Mouse (Mus musculus) mouse embryonic stem cell (cell line): Measurements from ENCODE around the gene Col20a1.

Experiments
- in situ Hi-C, 2 experiments: fragments of 300-500 bp; cut with MboI; formaldehyde crosslinking; loops; 1 replicate in 1 of 2; 3 replicates in 1 of 2; pipeline ENCODE4 v1.14.3; 2019 to 2020; ENCODE audit warnings: low sequenced_read_pairs in 2 of 2, low pct_unique_long_range_greater_than_20kb in 1 of 2, mixed read lengths in 1 of 2; ENCODE audit not compliant: unreplicated experiment in 1 of 2

Col20a1 gene

DNA sequence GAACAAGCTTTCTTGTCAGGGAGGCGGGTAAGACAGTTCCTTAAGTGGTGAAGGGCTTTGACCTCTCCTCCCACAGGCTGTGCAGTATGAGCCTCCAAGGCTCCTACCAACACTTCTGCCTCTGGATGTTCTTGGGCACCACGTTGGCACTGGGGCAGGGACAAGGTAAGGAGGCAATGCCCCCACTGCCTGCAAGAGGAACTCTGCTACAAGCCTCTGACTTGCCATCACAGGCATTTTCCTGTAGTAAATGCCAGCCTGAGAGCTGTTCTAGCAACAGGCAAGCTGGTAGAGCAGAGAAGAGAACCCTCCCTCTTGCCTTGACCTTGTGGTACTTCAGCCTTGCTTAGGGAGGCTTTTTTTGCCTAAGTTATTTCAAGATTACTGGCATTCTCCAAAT, at the start of gene Col20a1:
Gene Col20a1 (plus strand): TSS at position 87 of the 400 bp plus-strand sequence.
- in situ Hi-C loops = no loop called here

DNA sequence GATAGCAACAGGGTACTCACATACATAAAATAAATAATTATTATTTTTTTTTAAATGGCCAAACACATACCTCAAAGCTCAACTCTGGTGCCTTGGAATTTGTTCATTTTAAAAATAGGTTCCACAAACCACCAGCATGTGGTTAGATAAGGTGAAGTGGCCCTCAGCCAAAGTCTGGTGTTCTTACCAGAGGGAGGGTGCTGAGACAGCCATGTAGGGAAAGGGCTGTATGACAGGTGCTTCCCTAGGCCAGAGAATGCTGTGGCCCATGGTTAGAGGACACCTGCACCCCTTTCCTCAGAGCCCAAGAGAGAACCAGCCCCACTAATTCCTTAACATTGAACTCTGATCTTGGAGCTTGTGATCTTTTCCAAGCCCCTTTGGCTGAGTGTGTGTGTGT, 46.1 kb upstream of the Col20a1 start:
- in situ Hi-C loops = no loop called here

DNA sequence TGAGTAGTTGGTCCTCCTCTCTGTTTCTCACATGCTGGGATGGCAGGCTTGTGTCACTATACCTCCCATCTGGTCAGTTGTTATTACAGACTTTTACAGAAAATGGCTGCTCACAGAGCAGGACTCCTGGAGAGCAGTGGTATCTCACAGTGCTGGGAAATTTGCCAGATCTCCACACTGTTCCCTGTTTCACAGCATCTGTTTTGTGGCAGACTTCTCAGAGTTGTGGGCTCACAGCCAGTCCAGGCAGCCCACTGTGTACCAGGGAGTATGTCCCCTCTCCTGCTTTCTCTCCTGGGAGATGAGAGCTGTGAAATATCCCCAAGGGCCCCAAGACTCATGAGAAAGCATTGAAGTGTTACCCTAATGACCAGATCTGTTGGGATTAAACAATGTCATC, 44.5 kb upstream of the Col20a1 start:
- in situ Hi-C loops = no loop called here

DNA sequence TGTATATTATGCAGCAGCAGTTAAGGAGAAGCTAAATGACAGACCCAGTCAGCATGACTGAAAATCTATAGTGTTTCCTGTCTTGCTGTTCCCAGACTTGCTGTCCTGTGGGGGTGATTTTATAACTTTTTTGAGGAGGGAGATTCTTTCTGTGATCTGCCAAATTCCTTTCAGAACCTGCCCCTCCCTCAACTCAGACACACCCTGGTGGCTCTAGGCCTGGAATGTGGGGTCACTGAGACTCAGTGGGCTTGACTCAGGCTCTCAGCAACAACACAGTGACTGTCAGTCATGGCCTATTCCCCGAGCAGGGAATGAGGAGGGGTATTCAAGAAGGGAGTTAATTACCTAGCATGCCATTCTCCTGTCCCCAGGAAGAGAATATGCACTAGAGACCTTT, 36.4 kb upstream of the Col20a1 start:
- in situ Hi-C loops = no loop called here

DNA sequence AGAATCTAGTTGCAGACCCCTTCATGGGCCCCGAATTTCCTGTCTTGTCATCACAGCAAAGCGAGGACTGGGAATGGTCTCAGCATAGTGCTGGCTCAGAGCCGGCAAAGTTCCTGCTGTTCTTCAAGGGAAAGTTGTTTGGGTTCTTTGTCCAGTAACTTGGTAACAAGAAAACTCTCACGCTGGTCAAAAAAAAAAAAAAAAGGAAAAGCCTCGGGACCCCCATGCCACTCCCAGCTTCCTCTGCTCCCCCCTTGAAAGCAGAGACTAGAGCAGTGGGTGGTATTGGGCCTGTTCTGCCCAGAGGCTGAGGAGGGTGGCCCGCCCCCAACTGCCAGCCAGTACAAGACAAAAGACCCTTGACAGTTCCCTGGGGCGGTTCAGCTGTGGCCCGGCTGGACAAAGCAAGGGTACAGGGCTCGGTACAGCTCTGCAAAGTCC, 33.6 kb upstream of the Col20a1 start:
- in situ Hi-C loops = no loop called here

DNA sequence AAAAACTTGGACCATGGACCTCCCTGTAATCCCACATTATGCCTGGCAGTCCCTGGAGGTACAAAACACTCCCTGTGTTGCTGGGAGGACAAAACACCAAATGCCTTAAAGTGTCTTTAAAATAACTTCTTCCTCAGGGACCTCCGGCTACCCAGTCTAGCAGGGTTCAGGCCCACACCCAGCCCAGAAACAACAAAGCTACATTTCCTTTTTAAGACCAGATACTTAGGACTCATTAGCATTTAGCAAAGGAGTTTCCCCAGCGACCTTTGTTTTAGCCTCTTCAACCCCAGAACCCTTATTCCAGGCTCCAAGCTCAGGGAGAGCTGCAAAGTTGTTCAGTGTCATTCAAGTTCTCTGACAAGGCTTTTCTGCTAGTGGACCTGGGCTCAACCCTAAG, 32.7 kb upstream of the Col20a1 start:
- in situ Hi-C loops = no loop called here

DNA sequence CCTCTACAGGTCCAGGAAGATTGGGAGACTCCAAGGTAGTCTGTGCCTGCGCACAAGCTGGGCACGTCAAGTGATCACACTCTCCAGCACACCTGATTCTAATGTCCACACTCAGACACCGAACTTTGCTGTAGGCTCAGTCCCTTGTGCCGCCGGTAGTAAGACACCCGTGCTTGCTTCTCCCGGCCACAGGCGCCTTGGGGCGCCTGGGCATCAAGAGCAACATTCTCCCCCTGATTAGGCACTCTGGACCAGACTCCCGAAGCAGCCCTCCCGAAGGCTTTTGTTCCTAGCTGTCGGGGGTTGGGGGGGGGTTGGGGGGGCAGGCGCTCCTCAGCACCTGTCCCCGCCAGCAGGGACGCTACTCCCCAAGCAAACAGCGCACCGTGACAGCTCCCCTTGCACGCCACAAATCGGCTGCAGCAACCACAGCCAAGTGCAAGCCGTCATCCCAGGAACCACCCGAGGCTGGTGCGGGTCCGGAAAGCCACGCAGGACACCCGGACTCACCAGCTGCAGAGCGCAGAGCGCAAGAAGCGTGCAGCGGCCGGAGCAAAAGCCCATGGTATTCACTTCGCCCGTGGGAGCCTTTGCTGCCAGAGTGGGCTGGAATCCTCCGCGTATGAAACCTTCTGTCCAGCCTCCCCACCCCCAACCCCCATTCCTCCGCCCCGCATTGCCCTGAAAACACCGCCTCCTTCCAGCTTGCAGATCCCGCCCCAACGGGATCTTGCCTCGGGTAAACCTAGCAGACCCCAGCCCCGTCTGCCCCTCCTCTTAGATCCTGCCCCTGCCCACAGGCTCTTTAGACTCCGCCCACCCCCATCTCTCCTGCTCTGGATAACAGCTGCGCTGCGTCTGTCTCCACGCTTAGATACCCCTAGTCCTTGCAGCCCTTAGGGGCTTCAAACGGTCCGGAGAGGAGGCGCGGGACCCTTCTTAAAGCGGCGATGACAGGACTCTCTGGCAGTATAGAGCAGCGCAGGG, 32.0 kb upstream of the Col20a1 start, which contains the start of gene Nkain4:
Gene Nkain4 (minus strand): TSS at position 639 of the 987 bp plus-strand sequence.
- in situ Hi-C loops = no loop called here

DNA sequence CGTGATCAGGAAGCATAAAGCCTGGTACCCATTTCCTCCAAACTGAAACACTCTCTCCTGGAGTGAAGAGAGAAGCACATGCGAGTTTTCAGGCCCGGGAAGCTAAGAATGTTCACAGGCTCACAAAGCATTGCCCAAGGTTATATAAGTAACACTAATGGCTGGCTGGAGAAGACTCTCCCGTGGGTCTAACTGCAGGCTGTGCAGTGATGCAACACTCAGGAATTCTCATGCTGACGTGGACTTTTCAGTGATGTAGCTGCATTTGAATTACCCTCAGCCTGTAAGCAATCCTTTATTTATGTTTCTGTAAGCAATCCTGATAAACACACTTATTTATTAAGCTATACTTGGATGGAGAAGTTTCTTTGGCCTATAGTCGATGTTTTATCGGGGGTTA, 26.7 kb upstream of the Col20a1 start:
- in situ Hi-C loops = loop anchor here (5.0 kb wide), 2 partner anchors 32 to 37 kb away; partner anchors contain the start of genes Birc7 (in 1 of the 2) and Ythdf1 (in 1 of the 2)

DNA sequence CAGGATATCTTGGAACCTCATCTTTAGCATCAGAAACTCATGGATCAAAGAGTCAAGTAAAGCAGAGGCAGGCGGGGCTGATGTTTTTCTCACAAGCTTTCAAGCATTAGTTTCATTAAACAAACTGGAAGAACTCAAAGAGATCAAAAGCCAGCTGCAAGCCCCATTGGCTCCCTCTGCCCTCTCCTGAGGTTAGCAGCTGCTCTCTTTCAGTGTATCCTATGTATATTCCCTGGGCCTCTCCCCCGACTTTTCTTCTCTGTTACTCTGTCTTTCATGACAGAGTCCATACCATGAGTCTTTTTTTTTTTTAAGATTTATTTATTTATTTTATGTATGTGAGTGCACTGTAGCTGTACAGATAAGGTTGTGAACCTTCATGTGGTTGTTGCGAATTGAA, 26.1 kb upstream of the Col20a1 start:
- in situ Hi-C loops = loop anchor here (5.0 kb wide), 2 partner anchors 33 to 38 kb away; partner anchors contain the start of genes Birc7 (in 1 of the 2) and Ythdf1 (in 1 of the 2)

DNA sequence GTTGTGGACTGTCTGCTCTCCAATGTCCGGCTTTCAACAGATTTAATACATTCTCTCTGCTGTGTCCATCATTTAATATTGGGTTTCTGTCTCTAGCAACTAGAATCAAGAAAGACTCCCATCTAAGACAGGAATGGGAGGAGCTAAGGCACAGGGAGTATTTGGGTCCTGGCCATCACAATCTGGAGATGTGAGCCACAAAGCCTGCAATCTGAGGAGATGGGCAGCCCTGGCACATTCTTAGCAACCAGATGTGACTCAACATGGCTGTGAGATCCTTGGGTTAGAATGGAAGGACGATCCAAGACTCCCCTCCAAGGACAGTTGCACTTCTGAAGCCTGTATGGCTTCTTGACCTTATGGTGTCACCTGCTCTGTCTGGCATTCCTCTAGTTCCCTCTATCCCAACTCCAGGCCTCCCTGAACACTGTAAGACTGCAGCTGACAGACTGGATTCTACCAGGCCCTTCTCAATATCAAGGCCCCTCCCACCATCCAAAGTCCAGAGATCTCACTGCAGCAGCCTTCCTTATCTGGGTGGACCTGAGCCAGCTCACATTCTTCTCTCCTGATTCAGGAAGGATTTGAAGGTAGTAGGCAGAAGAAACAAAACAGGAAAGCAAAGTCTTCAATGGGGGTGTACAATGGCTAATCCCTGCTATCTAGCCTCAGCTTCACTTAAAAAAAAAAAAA, 23.6 kb upstream of the Col20a1 start:
- in situ Hi-C loops = loop anchor here (5.0 kb wide), 2 partner anchors 35 to 40 kb away; partner anchors contain the start of genes Birc7 (in 1 of the 2) and Ythdf1 (in 1 of the 2)

DNA sequence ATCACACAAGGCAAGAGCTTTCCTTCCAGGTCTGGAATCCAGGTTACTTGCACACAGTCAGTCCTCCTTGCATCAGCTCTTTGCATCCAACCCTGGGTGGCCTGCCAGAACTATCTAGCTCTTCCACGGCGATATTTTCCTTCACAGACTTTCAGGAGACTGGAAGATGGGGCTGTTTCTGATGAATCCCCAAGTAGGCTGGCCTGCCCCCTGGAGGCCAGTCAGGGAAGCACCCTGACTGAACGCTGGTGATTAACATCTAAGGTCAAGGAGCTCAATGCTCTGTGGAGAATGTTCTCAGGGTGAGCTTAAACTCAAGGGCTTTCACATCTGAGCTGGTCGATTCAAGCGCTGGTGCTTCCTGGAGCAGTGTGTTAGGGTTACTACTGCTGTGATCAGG, 22.4 kb upstream of the Col20a1 start:
- in situ Hi-C loops = loop anchor here (5.0 kb wide), 2 partner anchors 37 to 42 kb away; partner anchors contain the start of genes Birc7 (in 1 of the 2) and Ythdf1 (in 1 of the 2)

DNA sequence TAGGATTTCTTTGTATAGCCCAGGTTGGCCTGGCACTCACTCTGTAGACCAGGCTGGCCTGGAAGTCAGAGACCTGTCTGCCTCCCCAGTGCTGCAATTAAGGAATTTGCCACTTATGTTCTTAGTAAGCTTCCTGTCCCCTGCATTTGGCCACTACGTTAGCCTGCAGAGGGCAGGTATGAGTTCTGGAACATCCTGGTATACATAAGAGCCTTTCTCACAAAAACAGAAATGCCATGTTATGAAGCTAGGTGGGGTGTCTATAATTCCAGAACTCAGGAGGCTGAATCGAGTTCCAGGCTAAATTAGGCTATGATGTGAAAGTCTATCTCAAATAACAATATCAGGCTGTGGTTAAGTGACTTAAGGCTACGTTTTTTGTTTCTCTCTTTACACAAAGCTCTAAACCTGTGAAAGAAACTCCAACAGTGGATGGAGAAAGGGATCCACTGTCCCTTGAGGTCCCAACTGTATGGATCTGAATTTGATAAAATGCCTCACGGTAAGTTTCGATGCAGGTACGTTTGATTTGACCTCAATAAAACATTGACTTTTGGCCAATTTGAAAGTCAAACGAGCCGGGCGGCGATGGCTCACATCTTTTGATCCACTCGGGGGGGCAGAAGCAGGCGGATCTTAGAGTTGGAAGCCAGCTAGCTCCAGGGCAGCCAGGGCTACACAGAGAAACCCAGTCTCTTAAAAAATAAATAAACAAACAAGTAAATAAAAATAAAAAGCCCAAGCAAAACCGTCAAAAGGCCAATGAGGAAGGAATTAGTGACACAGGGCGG, 20.0 kb upstream of the Col20a1 start:
- in situ Hi-C loops = no loop called here

DNA sequence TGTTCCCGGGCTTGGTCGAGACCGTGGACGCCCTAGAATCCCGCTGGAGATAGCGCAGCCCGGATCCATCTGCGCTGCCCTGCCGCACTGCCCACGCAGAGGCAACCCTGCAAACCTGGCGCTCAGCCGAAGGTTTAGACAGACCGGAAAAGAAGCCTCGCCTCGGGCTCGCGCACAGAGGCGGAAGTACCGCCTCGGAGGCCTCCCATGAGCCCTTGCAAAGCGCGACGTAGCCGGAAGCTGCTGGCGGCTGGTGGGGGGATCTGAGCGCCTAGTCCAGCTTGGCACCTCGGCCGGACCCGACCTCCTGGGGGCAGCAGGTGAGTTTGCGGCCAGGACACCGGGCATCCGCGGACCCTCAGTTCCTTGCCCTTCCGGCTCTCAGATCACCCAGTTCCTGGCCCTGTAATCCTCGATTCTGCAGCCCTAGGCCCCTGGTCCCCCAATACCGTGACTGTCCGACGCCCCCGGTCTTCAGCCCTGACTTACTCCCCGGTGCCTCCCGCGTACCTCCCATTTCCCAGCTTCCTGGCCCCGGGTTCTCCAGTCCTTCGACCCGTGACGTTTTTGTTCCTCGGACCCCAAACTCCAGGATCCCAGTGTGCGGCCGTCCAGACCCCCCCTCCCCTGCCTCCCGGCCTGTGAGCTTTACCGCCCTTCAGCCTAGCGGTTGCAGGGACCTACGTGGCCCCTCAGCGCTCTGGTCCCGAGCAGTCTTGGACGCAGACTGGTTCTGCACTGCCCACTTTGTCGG, 19.1 kb upstream of the Col20a1 start, which contains the start of gene Arfgap1:
Gene Arfgap1 (plus strand): TSS at position 216 of the 754 bp plus-strand sequence.
- in situ Hi-C loops = no loop called here

DNA sequence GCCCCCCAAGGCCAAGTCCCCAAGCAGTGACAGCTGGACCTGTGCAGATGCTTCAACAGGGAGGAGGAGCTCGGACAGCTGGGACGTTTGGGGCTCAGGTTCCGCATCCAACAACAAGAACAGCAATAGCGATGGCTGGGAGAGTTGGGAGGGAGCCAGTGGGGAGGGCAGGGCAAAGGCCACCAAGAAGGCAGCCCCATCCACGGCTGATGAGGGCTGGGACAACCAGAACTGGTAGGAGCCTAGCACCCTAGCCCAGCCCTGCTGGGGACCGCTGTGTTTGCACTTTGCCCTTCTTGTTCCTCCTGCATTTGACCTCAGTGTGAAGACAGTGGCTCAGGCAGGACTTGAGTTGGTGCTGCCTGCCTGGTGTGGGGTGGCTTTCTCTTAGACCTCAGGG, 5.2 kb upstream of the Col20a1 start:
- in situ Hi-C loops = no loop called here

DNA sequence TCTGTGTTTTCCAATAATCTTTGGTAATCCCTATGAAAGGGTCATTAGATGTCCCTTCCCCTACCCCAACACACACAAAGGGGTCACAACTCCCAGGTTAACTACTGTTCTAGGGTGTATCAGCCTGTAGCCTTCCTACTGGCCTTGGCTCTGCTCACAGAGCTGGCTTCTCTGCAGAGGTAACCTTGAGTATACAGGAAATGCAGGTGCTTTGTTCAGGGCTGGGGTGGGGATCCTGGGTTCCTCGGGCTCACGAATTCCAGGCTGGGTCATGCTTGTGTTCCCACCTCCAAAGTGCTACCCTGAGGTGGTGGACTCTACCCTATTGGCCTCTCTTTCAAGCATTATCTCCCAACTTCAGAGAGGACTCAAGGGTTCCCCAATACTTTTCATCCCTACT, 700 bp upstream of the Col20a1 start:
- in situ Hi-C loops = no loop called here

DNA sequence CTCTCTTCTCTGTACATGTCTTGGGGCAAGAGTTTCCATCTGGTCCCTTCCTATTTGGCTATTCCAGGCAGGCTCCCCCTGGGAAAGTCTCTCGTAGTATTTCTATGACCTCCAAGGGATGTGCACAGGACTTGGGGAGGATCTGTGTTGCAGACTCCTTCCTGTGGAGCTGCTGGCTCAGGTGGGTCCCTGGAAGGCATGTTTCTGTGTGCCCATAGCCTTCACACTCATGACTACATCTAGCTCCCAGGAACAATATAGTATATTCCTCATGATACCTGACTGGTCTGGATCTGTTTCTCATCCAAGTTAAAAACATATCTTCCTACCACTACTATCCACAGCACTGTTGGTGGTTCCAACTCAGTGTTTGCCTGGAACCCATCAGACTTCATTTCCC, 666 bp downstream of the Col20a1 start:
- in situ Hi-C loops = no loop called here

DNA sequence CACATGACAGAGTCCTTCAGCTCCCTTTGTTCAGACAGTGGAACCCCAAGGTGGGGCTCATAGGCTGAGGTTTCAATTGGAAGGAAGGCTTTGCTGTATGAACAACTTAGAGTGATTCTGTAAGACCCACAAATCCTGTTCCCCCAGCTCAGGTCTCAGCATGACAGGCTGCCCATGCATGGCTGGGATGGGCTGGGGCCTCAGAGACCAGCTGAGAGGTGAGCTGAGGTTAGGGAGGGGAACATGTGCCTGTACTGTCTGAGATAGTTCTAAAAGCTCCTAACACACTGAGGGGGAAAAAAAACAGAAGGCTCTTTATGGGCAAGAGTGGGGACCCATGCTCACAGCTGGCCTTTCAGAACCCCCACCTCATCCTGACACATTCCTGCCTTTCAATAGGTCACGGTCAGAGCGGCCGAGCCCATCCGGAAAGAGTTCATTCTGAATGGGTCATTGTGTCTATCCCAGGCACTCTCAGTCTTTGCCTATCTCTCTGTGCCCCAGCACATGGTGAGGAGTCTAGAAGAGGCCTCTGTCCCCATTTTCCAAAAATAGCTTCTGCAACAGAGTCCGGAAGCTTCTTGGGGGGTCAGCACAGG, 1.2 kb downstream of the Col20a1 start:
- in situ Hi-C loops = no loop called here
